Mouse (Mus musculus) embryo, embryonic 11.5 days (tissue): ENCODE data around the gene Pkn3.
"Not testable (repeated sequence)": the region's sequence is repeated elsewhere in the genome, so short reads cannot be mapped to it uniquely, and the experiment has no call there.

Source experiments
- DNase-seq: peaks from one replicate; pipeline ENCODE4 v3.0.0-alpha.2; 2012; ENCODE audit warnings: low read depth, low spot score

Pkn3 gene

DNA sequence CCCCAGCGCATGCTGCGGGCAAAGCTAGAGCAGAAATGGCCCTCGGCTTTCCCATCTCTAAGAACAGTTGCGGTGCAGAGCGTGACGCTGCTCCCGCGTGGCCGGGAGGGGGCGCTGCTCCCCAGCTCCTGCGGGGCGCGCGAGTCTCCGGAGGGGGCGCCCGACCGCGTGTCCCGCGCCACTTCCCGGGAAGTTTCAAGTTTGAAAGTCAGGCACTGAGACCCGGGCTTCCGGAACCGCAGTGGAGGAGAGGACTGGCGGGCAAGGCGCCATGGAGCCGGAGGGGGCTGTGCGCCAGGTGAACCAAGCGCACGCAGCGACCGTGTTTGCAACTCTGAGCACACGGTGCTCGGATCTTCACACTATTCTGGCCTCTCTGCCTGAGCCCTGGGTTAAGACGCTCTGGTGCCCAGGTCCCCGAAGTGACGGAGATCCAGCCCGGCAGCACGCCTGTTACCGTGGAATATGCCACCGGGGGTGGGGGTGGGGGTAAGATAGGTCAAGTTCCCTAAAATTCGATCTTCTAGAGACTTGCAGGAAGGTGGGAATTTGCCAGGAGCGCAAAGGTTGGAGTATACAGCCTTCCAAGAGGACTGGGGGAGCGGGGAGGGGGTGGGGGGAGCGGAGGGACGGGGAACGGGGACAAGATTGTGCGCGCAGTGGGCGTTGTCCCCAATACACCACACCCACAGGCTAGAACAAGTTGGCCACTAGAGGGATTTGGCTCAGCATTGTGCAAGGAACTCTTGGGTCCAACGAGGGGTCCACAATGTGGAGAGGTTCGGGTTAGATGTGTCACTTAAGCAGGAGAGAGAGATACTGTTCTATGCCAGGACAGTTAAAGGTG is at the start of gene Pkn3:
Gene Pkn3, plus strand, starts transcription at position 183 of the 847 bp plus-strand sequence.
- peak; percentile 81 for DNase-seq

DNA sequence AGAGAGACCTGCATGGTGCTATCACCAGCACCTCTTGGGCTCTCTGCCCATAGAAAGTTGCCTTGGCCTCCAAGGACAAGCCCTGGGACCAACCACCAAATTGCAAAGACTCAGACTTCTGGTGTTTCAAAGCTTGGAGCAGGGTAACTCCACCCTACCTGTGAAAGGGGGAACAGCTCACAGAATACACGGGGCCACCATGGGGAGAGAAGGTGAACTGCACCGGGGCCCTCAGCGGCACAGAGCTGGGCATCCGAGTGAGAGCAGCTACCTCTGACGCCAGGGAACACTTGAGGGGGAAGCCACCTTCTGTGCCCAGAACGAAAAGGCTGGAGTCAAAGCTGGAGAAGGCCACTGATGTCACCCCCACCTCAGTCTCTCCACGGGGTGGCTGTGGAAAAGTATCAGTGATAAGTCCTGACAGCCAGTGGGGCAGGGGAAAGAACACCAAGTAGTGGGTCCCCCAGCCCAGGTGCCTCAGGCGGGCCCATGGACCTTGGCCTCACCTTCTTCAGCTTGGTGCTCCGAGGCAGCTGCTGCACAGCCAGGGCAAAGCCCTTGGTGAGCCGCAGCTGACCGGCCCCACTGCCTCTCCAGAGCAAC is 45.1 kb upstream of the Pkn3 start:
- no peak for DNase-seq

DNA sequence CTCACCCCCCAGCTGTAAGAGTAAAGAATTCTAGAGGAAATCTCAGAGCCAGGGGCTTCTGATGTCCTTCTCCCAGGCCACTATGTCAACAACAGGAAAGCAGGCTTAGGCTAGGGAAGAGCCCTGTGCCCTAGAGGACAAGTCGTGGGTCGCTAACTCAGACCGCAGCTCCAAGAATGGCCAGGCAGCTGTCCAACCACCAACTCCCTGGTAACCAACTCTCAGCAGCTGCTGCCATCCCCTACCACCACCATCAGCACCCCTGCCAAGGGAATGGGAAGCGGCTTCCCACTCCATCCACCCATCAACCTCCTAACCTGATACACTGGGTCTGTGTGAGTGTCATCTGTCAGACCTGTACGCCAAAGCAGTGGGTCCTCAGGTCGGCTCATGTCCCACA is 44.5 kb upstream of the Pkn3 start:
- no peak for DNase-seq

GRCm38 (mm10) chr2:30037762-30038161 is 39.7 kb upstream of the Pkn3 start:
- no peak for DNase-seq

- DNase-seq, result no peak
These were observed 39.1 kb upstream of the Pkn3 start for GRCm38 (mm10) chr2:30038370-30038769.

GRCm38 (mm10) chr2:30039687-30040086 is 37.8 kb upstream of the Pkn3 start:
- no peak for DNase-seq

- peak; percentile 68 for DNase-seq
These were observed 35.0 kb upstream of the Pkn3 start for GRCm38 (mm10) chr2:30042445-30042844.

DNA sequence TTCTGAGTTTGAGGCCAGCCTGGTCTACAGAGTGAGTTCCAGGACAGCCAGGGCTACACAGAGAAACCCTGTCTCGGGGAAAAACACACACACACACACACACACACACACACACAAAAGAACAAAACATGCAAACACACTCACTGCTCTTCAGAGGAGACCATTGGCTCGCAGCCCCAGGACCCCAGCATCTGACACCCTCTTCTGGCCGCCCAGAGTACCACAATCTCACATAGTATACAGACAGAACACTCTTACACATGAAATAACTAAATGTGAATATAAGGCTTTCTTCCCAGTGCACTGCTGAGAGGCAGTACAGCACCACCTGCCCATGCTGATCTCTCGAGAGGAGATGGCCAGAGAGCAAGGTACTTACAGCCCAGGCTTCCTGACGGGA is 32.9 kb upstream of the Pkn3 start:
- no peak for DNase-seq

DNA sequence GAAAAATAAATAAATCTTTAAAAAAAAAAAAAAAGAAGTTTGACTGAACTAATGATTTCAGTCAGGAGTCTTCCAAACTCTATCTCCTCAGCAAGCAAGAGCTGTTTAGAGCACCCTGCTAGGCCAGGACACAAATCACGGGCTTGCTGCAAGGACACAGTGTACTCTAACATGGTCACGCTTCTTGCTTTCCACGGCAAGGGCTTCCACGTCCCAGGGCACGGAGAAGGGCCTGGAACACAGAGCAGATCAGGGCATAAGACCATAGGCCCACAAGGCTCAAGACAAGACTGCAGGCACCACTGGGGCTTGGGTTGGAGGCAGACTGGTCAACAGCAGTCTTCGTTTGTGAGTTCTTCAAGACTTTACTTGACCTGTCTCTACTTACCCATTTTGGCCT is 30.4 kb upstream of the Pkn3 start:
- no peak for DNase-seq

DNA sequence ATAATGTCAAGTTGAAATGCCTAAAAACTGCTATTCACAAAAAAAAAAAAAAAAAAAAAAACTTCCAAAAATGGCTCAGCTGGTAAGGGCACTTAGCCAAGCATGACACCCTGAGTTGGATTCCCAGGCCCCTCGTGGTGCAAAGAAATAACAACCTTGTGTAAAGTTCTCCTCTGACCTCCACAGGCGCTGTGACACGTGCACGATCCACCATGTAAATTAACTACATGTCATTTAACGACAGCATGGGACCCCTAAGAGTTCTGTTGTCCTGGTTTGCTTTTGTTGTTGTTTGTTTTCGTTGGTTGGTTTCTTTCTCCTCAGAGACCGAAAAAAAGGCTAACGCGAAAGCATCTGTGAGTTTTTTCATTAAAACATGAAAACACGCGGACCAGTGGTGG is 29.4 kb upstream of the Pkn3 start:
- no peak for DNase-seq

GRCm38 (mm10) chr2:30048699-30049388 is 28.6 kb upstream of the Pkn3 start, which contains the start of gene Wdr34:
TSS of gene Wdr34 (minus strand) at chr2:30048881.
- DNase-seq, result peak; percentile 97

GRCm38 (mm10) chr2:30049831-30050230 is 27.7 kb upstream of the Pkn3 start:
- DNase-seq, result no peak

GRCm38 (mm10) chr2:30051992-30052761 is 25.3 kb upstream of the Pkn3 start:
- no peak for DNase-seq

GRCm38 (mm10) chr2:30055310-30055709 is 22.2 kb upstream of the Pkn3 start:
- DNase-seq, result not testable (repeated sequence)

DNA sequence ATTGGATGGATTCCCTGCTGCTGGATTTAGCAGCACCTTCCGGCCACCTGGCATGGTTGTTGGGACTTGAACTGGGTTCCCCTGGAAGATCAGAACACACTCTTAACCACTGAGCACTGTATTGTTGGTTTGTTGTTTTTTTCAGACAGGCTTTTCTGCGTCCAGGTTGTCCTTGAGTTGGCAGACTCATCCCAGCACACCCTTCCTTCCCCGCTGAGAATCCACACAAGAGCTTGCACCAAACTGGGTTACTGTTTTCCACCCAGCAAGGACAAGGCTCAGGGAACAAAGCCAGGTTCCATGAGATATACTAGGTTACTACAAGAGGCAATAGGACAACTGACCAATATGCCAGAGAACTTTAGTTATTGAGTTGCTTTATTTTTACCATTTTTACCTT is 20.7 kb upstream of the Pkn3 start:
- no peak for DNase-seq

GRCm38 (mm10) chr2:30057223-30057904 is 20.1 kb upstream of the Pkn3 start, which contains the start of gene Set:
TSS of gene Set (plus strand) at chr2:30057378.
- no peak for DNase-seq

- no peak for DNase-seq
These were observed 19.1 kb upstream of the Pkn3 start for GRCm38 (mm10) chr2:30058418-30058817.

DNA sequence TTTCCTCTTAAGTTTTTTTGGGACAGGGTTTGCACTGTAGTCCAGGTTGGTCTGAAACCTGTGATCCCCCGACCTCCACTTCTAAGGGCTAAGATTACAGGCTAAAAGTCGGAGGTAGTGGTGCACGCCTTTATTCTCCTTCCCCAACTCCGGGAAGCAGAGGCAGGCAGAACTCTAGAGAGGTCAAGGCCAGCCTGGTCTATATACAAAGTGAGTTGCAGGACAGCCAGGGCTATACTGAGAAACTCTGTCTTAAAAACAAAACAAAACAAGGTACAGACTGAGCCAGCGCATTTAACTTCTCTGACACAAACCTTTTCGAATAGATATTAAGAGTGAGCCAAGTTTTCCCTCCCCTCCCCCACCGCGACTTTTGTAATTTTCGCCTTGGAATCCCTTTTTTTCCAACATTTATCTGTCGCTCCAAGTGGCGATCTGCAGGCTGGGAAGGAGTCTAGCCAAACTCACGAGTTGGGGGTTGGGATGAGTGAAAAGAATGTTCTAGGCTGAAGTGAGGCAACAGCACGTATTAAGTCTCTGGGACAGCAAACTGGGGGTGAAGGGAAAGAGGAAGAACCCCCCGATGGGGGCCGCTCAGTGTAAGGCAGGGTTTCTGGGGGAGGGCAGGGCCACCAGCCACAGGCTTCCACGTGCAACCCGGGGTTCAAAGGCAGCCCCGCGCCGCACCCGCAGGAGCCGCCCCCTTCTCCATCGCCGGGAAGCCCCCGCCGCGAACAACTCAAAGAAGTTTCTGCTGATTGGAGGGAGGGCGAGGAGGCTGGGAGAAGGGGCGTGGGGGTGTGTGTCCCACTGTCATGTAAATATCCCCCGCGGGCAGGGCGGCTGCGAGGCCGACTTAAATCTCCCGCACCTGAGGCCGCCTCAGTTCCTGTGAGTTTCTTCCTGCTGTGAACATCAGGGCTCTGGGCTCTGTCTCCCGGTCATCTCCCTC is 16.0 kb upstream of the Pkn3 start:
- DNase-seq, result peak; percentile 60

DNA sequence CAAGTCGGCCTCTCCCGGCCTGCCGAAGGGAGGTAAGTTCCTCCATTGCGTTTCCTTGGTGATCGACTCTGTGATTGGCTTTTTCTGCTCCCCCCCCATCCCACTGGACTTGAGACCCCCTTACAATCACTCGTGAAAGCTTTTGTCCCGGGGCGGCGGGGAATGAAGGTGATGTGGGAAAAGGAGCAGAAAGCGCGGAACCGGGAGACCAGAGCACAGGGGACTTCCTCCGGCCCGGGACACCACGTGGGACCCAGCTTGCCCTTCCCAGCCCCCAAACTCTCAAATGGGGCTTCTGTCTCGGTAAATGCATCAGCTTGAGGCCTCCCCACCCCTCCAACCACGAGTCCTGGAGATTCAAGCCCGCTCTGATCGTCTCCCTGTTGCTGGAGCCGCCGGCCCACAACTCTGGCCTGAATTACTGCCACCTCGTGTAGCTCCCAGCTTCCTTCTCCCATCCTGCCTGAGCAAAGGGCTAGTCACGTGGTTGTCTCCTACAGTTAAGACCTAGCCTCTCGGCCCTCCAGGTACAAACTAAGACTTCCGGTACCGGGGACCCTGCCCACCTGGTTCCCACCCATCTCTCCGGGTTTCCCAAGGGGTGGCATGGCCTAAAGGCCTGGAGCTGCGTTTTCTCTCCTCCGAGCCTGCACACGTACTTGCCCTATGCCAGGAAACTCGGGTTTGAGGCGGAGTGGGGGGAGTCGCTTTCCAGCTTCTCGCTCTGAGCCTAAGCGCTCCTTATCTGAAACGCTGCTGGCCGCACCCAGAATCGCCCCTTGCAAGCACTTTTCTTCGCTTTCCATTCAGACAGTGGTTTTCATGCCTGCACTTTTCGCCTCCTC is 15.0 kb upstream of the Pkn3 start:
- peak; percentile 53 for DNase-seq
